Mouse (Mus musculus) liver, embryonic 14.5 days (tissue): ENCODE results near the gene Anxa11.
"Not testable (repeated sequence)": the region's sequence is repeated elsewhere in the genome, so short reads cannot be mapped to it uniquely, and the experiment has no call there.

ENCODE experiments used
- CTCF ChIP-seq: IDR thresholded peaks from 2 replicates; pipeline ENCODE4 v1.5.1; 2016; ENCODE audit warnings: antibody characterized with exemption, low read depth, control low read depth
- EP300 ChIP-seq: IDR thresholded peaks from 2 replicates; pipeline ENCODE4 v1.6.1; 2016; ENCODE audit warnings: antibody characterized with exemption, low read depth

DNA sequence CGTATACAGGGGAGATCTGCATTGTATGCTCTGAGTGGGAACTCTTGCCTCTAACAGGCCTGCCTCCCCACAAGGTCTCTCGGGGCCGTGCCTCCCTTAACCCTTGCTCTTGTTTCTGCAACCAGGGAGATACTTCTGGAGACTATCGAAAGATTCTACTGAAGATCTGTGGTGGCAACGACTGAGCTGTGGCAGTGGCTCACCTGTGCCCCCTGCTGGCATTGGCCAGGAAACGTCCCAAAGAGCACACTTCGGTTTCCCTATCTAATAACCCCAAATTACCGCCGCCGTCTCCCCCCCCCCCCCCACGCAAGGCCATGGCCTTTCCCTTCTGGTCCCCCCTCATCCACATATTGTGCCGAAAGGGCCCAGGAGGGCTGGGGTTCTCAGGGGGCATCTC lies 43.9 kb downstream of the Anxa11 start:
- TF ChIP-seq CTCF, EP300: not testable (repeated sequence)
